Mouse (Mus musculus): Measurements from ENCODE around the gene Lpcat1. TPM values are rescaled to one million over a fixed set of nuclear protein-coding genes. Genes with fewer than 3 reads are reported as not detected.

Gene Lpcat1
- total RNA-seq, 2 experiments from 2014 or later = 3.5 to 3.6 TPM

GRCm38 (mm10) chr13:73490564-73491170 is 23.7 kb downstream of the Lpcat1 start:
- Histone ChIP-seq H3K27ac (no peak overlapping the region), H3K4me3 (no peak overlapping the region)
- DNase-seq = no peak
- intact Hi-C loops (cut with DNase I) = no loop called here
- TF ChIP-seq CTCF (IDR thresholded peaks at IDR 0.05) = no peak

GRCm38 (mm10) chr13:73493183-73493582 is 26.2 kb downstream of the Lpcat1 start:
- H3K27ac ChIP-seq = no peak overlapping the region
- TF ChIP-seq CTCF (IDR thresholded peaks at IDR 0.05) = no peak
- no peak for DNase-seq
- no peak overlapping the region for H3K4me3 ChIP-seq
- intact Hi-C loops (cut with DNase I) = no loop called here

- no peak for TF ChIP-seq CTCF (IDR thresholded peaks at IDR 0.05)
- no peak for DNase-seq
- Histone ChIP-seq H3K27ac (no peak overlapping the region), H3K4me3 (no peak overlapping the region)
- intact Hi-C loops (cut with DNase I) = no loop called here
These were observed 27.5 kb downstream of the Lpcat1 start for GRCm38 (mm10) chr13:73494528-73494927.

GRCm38 (mm10) chr13:73496137-73496536 is 29.1 kb downstream of the Lpcat1 start:
- intact Hi-C loops (cut with DNase I) = no loop called here
- Histone ChIP-seq H3K27ac (no peak overlapping the region), H3K4me3 (no peak overlapping the region)
- DNase-seq = no peak
- TF ChIP-seq CTCF (IDR thresholded peaks at IDR 0.05) = no peak

- DNase-seq = peak; percentile 12
- no peak for TF ChIP-seq CTCF (IDR thresholded peaks at IDR 0.05)
- no peak overlapping the region for H3K4me3 ChIP-seq
- intact Hi-C loops (cut with DNase I) = no loop called here
- no peak overlapping the region for H3K27ac ChIP-seq
These were observed 33.1 kb downstream of the Lpcat1 start for GRCm38 (mm10) chr13:73499893-73500604.

- H3K4me3 ChIP-seq = no peak overlapping the region
- no peak overlapping the region for H3K27ac ChIP-seq
- intact Hi-C loops (cut with DNase I) = no loop called here
- DNase-seq = no peak
- TF ChIP-seq CTCF (IDR thresholded peaks at IDR 0.05) = peak; percentile 55
These were observed 35.7 kb downstream of the Lpcat1 start for GRCm38 (mm10) chr13:73502719-73503118.

- H3K4me3 ChIP-seq = no peak overlapping the region
- H3K27ac ChIP-seq = no peak overlapping the region
- DNase-seq = peak; percentile 78
- TF ChIP-seq CTCF (IDR thresholded peaks at IDR 0.05) = peak; percentile 85
- intact Hi-C loops (cut with DNase I) = loop anchor here (1.0 kb wide), 1 partner anchor 80 kb away; no protein-coding TSS in a partner anchor
These were observed 38.9 kb downstream of the Lpcat1 start for GRCm38 (mm10) chr13:73505686-73506467.

GRCm38 (mm10) chr13:73508817-73509550 is 42.0 kb downstream of the Lpcat1 start:
- no peak for TF ChIP-seq CTCF (IDR thresholded peaks at IDR 0.05)
- Histone ChIP-seq H3K27ac (peak overlapping the region; percentile 56), H3K4me3 (no peak overlapping the region)
- no peak for DNase-seq
- intact Hi-C loops (cut with DNase I) = no loop called here

- Histone ChIP-seq H3K27ac (no peak overlapping the region), H3K4me3 (no peak overlapping the region)
- DNase-seq = no peak
- intact Hi-C loops (cut with DNase I) = loop anchor here (5.0 kb wide), 2 partner anchors 92 to 112 kb away; partner anchors contain the start of gene Clptm1l
- TF ChIP-seq CTCF (IDR thresholded peaks at IDR 0.05) = no peak
These were observed 42.9 kb downstream of the Lpcat1 start for GRCm38 (mm10) chr13:73509869-73510268.

- TF ChIP-seq CTCF (IDR thresholded peaks at IDR 0.05) = peak; percentile 95
- Histone ChIP-seq H3K27ac (no peak overlapping the region), H3K4me3 (no peak overlapping the region)
- DNase-seq = peak; percentile 58
- intact Hi-C loops (cut with DNase I) = loop anchor here (1.0 to 5.0 kb wide), 3 partner anchors 89 to 179 kb away; partner anchors contain the start of gene Clptm1l
These were observed 46.0 kb downstream of the Lpcat1 start for GRCm38 (mm10) chr13:73512776-73513673.

- intact Hi-C loops (cut with DNase I) = no loop called here
- Histone ChIP-seq H3K4me3 (no peak overlapping the region), H3K27ac (no peak overlapping the region)
- DNase-seq = no peak
- TF ChIP-seq CTCF (IDR thresholded peaks at IDR 0.05) = no peak
These were observed 49.9 kb downstream of the Lpcat1 start for GRCm38 (mm10) chr13:73516886-73517285.
